Mouse (Mus musculus) heart, embryonic 16.5 days (tissue): ENCODE measurements at regions not wholly inside any gene's neighbourhood (a gene's known extent, or its start where the extent isn't known, plus 50 kb on each side); places are given as distances from the start of the nearest gene placed in this dataset.
A peak's percentile ranks its signal among the peaks of the same experiment; 100 is the strongest.

Experiments used
- ATAC-seq: fragments of 200-750 bp; cut with Nextera tagmentation; replicated peaks from 2 replicates; pipeline ENCODE4 v1.8.0; 2017; ENCODE audit warnings: moderate number of reproducible peaks; ENCODE audit not compliant: insufficient read depth, low FRiP score; ENCODE audit errors: extremely low read depth
- H3K27ac ChIP-seq: fragments of 300-500 bp; sonication (generic); 2 replicates; pipeline ENCODE4 v1.5.1; 2014; ENCODE audit warnings: mild to moderate bottlenecking, low read length, control low read depth, moderate library complexity
- H3K27me3 ChIP-seq: fragments of 300-500 bp; sonication (generic); 2 replicates; pipeline ENCODE4 v1.6.1; 2014; ENCODE audit warnings: low read length, mixed read lengths; ENCODE audit not compliant: control insufficient read depth, insufficient read depth
- H3K36me3 ChIP-seq: fragments of 300-500 bp; sonication (generic); 2 replicates; pipeline ENCODE4 v1.6.1; 2014; ENCODE audit not compliant: control insufficient read depth, insufficient read depth
- H3K4me1 ChIP-seq: fragments of 300-500 bp; sonication (generic); 2 replicates; pipeline ENCODE4 v1.6.1; 2014; ENCODE audit warnings: low read length, mixed read lengths; ENCODE audit not compliant: control insufficient read depth, insufficient read depth
- H3K4me2 ChIP-seq: fragments of 300-500 bp; sonication (generic); 2 replicates; pipeline ENCODE4 v1.6.1; 2014; ENCODE audit warnings: low read depth, mild to moderate bottlenecking, control low read depth, low read length
- H3K4me3 ChIP-seq: fragments of 300-500 bp; sonication (generic); 2 replicates; pipeline ENCODE4 v1.5.1; 2014; ENCODE audit warnings: mild to moderate bottlenecking, control low read depth, low read length
- H3K9ac ChIP-seq: fragments of 300-500 bp; sonication (generic); 2 replicates; pipeline ENCODE4 v1.6.1; 2014; ENCODE audit warnings: low read length, control low read depth
- H3K9me3 ChIP-seq: fragments of 300-500 bp; sonication (generic); replicated peaks from 2 replicates; pipeline ENCODE4 v1.6.1; 2016; ENCODE audit warnings: low read length; ENCODE audit not compliant: control insufficient read depth
- WGBS: fragments of 180-500 bp; shearing (Covaris S2); extraction: QIAGEN DNeasy Blood & Tissue Kit; methylation state at CpG from one replicate; pipeline ENCODE4 v1.1.7; 2014; 5-methylcytosine and 5-hydroxymethylcytosine counted together

DNA sequence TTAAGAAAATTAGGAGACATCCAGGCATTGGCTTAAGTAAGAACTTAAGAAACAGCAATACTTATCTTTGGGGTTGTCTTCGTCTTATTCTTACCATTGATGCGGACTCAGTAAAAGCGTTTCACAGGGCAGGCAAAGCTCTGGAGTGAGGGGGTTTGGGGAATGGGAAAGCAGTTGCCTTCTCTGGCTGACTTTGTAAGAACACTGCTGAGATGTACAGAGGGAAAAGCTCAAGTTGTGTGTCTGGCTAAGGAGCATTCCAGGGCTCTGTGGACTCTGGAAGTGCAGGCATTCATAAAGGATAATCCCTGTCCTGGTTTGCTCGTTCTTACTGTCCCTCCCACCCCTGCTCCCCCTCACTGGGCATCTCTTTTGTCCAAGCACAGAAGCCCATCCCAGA lies 129.7 kb downstream of the Tfap2a start:
- Histone ChIP-seq H3K4me3 (no peak overlapping the region), H3K9me3 (no peaks in the 10 kb centered on the region), H3K4me1 (no peaks in the 10 kb centered on the region; the same call in 1 of the 2 replicates), H3K4me2 (no peak overlapping the region), H3K9ac (no peak overlapping the region), H3K27me3 (no peaks in the 10 kb centered on the region), H3K27ac (no peak overlapping the region), H3K36me3 (no peaks in the 10 kb centered on the region)
- 75% methylated on average over 4 of the region's 4 CpGs for whole genome bisulfite sequencing
- no peak for ATAC-seq

DNA sequence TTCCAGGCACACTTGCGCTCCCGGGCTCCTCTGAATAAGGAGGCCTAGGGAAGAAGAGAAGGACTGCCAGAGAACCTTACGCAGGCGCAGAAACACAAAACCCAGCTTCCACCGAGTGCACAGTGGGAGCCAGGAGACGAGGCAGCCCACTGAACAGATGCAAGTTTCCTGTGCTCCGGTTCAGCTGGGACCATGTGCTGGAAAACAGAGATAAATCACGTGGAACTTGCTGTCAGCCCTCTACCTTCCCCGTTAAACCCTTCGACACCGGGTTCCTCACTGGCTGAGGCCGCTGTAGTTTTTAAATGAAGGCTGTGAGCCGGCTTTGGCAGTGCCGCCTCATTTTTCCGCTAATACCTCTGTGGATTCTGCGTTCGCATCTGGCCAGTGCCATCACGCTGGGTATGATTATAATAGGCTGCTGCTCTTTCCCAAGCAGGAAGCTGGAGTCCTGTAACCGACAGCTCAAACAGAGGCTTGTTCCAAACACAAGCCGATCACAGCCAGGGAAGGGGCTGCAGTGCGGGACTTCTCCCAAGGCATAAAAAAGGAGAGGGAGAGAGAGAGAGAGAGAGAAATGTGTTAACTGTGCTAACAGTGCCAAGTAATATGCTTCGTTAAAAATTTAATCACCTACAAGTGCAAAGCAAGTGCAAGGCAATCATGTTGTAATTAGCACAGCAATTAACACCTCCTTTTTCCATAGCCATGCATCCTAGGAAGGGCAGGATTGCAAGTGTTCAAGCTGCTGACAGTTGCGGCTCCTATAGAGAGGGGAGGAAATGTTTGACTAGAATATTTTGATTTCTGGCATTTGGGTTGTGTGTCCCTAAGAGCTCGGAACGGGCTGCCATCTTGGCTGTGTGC lies 131.5 kb downstream of the Tfap2a start:
- Histone ChIP-seq H3K4me3 (peak overlapping the region; percentile 34), H3K4me1 (no peaks in the 10 kb centered on the region; the same call in 1 of the 2 replicates), H3K9ac (no peak overlapping the region; the same call in none of the 2 replicates), H3K27me3 (no peaks in the 10 kb centered on the region), H3K9me3 (no peaks in the 10 kb centered on the region), H3K36me3 (no peaks in the 10 kb centered on the region), H3K27ac (no peak overlapping the region), H3K4me2 (peak overlapping the region; percentile 63)
- no peak for ATAC-seq
- WGBS: 48% methylated on average over 25 of the region's 25 CpGs

DNA sequence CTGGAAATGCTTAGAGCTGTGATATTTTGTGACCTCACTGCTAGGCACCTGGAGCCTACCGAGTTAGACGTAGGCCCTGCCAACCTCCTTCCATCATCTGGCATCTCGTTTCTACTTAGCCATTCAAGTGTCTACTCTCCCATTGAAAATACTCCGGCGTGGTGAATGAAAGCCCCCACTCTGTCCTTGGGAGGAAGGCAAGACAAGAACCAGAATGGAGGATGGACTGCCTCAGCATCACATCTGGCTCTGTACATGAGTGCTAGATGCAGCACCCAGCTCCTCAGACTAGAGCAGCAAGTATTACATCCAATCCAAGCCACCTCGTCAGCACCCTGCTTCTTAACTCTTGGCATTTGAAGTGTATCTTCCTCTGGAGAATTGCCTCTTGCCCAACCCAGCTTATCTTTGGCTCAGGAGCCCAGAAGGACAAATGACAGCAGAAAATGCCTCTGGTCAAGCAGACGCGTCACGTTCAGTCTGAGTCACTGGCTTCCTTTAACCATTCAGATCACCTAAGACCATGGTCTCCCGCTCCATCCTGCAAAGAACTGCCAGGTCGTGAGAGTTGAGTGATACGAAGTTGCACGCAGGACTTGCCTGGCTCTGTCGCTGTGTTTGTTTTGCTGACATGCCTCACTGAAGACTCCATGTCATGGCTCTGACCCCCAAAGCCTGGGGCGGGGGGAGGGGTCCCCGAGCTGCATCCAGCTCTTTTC lies 132.3 kb downstream of the Tfap2a start:
- ATAC-seq: no peak

DNA sequence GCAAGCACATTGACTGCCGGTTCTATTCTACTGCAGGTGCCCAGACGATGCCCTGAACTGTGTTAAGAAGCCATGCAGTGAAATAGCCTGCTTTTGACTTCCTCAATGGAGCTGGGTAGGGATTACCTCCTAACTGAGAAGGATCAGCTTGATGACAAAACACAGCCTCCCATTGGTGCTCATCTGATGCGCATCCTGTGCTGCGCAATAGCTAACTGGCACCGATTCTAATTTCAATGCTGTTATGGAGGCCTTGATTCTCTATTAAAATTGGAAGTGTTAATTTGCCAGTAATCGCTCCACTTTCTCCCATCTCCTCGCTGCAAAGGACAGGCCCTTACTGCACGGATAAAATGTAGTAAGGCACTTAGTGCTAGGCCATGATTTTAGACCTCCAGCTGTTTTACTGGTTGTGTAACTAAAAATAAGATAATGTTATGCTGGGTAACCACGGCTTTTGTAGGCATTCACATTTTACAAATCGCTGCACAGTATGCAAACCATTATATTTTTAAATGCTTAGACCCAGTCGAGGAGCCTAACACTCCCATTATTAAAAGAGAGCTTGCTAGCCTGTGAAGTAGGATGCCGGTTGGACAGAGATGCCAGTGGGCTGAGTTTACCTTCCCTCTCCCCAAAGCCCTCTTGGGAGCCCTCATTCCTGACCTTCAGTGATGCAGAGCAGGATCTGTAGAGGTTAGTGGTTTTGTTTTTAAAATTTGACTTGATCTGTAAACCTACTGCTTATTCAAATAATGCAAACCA lies 163.0 kb downstream of the Tfap2a start:
- Histone ChIP-seq H3K36me3 (no peaks in the 10 kb centered on the region), H3K4me2 (no peak overlapping the region), H3K27me3 (no peaks in the 10 kb centered on the region), H3K4me1 (no peaks in the 10 kb centered on the region), H3K9ac (no peak overlapping the region), H3K9me3 (no peaks in the 10 kb centered on the region), H3K4me3 (no peak overlapping the region), H3K27ac (no peak overlapping the region)
- no peak for ATAC-seq
- 82% methylated on average over 12 of the region's 12 CpGs for WGBS

More for the DNA sequence above, 132.3 kb downstream of the Tfap2a start:
- Histone ChIP-seq H3K27ac (no peak overlapping the region), H3K4me1 (no peaks in the 10 kb centered on the region; the same call in 1 of the 2 replicates), H3K9ac (no peak overlapping the region; the same call in 1 of the 2 replicates), H3K9me3 (no peaks in the 10 kb centered on the region), H3K4me3 (peak overlapping the region; percentile 34), H3K36me3 (no peaks in the 10 kb centered on the region), H3K27me3 (no peaks in the 10 kb centered on the region), H3K4me2 (peak overlapping the region; percentile 63)
- 49% methylated on average over 16 of the region's 16 CpGs for WGBS

DNA sequence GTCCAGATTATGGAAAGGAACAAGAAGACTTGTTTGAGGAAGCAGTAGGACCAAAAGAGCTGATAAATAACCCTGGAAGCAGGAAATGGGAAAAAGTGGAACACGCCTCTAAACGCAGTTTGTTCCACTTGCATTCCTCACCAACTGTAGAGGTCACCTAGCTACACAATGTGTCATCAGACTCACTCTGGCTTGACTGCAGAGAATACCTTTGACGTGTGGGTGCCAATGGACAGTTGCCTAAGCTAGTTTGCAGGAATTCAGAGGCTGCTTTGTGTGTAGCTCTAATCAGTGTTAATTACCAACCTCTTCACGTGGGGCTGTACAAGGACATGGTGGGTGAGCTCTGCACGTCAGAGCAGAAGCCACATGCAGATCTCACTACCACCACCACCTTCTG lies 168.7 kb downstream of the Tfap2a start:
- 55% methylated on average over 5 of the region's 5 CpGs for WGBS

DNA sequence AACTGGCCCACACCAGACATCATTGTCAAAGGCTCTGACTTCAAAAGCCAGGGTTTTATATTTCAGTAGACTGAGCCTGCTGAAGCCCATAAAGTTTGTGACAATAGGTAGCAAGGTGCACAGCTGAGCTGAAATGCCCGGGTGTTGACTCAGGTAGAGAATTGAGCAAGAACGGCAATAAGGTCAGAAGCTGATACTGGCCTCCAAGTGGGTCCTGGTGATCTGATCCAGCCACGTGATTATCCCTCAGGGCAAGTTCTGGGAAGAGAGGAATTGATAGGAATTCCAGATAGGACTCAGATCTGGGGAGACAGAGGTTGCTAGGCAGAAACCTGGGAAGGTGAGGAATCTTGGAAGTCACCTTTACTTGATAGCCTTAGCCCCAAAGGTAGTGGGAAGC lies 170.4 kb downstream of the Tfap2a start:
- ATAC-seq: no peak
- 72% methylated on average over 3 of the region's 3 CpGs for WGBS

More for the DNA sequence above, 168.7 kb downstream of the Tfap2a start:
- Histone ChIP-seq H3K36me3 (no peaks in the 10 kb centered on the region), H3K27me3 (no peaks in the 10 kb centered on the region), H3K4me1 (no peaks in the 10 kb centered on the region), H3K9me3 (no peaks in the 10 kb centered on the region), H3K9ac (no peak overlapping the region), H3K27ac (no peak overlapping the region), H3K4me2 (no peak overlapping the region), H3K4me3 (no peak overlapping the region)
- no peak for ATAC-seq

DNA sequence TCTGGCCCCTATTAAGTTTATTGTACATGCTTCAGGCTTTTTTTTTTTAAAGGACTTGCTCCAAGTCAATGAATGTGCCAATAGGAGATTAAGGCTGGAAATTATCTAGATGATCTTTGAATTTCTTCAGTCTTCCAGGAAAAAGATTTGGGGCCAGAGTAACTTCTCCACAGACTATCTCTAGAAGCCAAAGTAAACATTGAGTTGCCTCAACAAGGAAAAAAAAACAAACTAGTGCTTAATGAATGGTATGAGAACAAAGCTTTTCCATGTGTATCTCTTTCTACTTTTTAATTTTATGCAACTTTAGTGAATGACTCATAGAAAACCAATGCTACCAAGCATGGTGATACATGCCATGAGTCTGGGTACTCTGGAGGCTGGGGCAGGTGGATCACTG lies 173.8 kb downstream of the Tfap2a start:
- Histone ChIP-seq H3K36me3 (no peaks in the 10 kb centered on the region), H3K4me2 (no peak overlapping the region), H3K9ac (no peak overlapping the region), H3K27ac (no peak overlapping the region), H3K4me1 (no peaks in the 10 kb centered on the region), H3K9me3 (no peaks in the 10 kb centered on the region), H3K27me3 (no peaks in the 10 kb centered on the region), H3K4me3 (no peak overlapping the region)
- ATAC-seq: no peak

More for the DNA sequence above, 170.4 kb downstream of the Tfap2a start:
- H3K27ac ChIP-seq: no peak overlapping the region
- no peak overlapping the region for H3K9ac ChIP-seq
- H3K36me3 ChIP-seq: no peaks in the 10 kb centered on the region
- H3K27me3 ChIP-seq: no peaks in the 10 kb centered on the region
- no peaks in the 10 kb centered on the region for H3K9me3 ChIP-seq
- no peaks in the 10 kb centered on the region for H3K4me1 ChIP-seq
- no peak overlapping the region for H3K4me2 ChIP-seq
- H3K4me3 ChIP-seq: no peak overlapping the region

DNA sequence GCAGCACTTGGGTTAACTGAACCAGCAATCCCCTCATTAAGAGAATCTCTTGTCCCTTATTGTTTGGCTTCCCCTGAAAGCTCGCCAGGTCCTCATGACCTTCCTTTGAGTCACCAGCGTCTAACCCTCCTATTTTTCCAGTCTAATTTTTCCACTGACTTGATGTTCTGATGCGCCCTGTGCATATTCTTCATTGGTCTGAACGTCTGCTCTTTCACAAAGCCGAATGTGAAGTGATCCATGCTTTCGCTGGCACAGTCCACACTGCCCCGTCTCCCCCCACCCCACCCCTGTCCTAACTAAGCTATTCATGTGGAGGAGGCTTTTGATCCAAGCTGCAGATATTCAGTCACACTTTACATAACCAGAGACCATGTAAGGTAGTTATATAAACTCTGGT lies 183.8 kb downstream of the Tfap2a start:
- no peak for ATAC-seq
- WGBS: 70% methylated on average over 7 of the region's 7 CpGs

More for the DNA sequence above, 183.8 kb downstream of the Tfap2a start:
- no peak overlapping the region for H3K4me3 ChIP-seq
- H3K4me1 ChIP-seq: no peaks in the 10 kb centered on the region
- H3K36me3 ChIP-seq: no peaks in the 10 kb centered on the region
- no peak overlapping the region for H3K4me2 ChIP-seq
- H3K9me3 ChIP-seq: no peaks in the 10 kb centered on the region; the same call in 1 of the 2 replicates
- H3K9ac ChIP-seq: no peak overlapping the region
- H3K27ac ChIP-seq: no peak overlapping the region
- H3K27me3 ChIP-seq: no peaks in the 10 kb centered on the region
